Mouse (Mus musculus) midbrain, embryonic 15.5 days (tissue): ENCODE data around the gene Inf2. TPM values are rescaled to one million over a fixed set of nuclear protein-coding genes. Genes with fewer than 3 reads are reported as not detected.
A peak's percentile ranks its signal among the peaks of the same experiment; 100 is the strongest.

Experiments used
- ATAC-seq: fragments of 200-750 bp; cut with Nextera tagmentation; replicated peaks from 2 replicates; pipeline ENCODE4 v1.8.0; 2017; ENCODE audit warnings: moderate TSS enrichment
- H3K27ac ChIP-seq: fragments of 300-500 bp; sonication (generic); 2 replicates; pipeline ENCODE4 v1.5.1; 2015; ENCODE audit warnings: mild to moderate bottlenecking, inconsistent platforms
- H3K27me3 ChIP-seq: fragments of 300-500 bp; sonication (generic); replicated peaks from 2 replicates; pipeline ENCODE4 v1.6.1; 2015; ENCODE audit warnings: inconsistent platforms
- H3K36me3 ChIP-seq: fragments of 300-500 bp; sonication (generic); replicated peaks from 2 replicates; pipeline ENCODE4 v1.6.1; 2015; ENCODE audit warnings: inconsistent platforms
- H3K4me1 ChIP-seq: fragments of 300-500 bp; sonication (generic); 2 replicates; pipeline ENCODE4 v1.6.1; 2015; ENCODE audit warnings: inconsistent platforms
- H3K4me2 ChIP-seq: fragments of 300-500 bp; sonication (generic); 2 replicates; pipeline ENCODE4 v1.6.1; 2015; ENCODE audit warnings: inconsistent platforms, mild to moderate bottlenecking, moderate library complexity
- H3K4me3 ChIP-seq: fragments of 300-500 bp; sonication (generic); 2 replicates; pipeline ENCODE4 v1.5.1; 2015; ENCODE audit warnings: mild to moderate bottlenecking, inconsistent platforms
- H3K9ac ChIP-seq: fragments of 300-500 bp; sonication (generic); 2 replicates; pipeline ENCODE4 v1.6.1; 2015; ENCODE audit warnings: mild to moderate bottlenecking, inconsistent platforms
- H3K9me3 ChIP-seq: fragments of 300-500 bp; sonication (generic); 2 replicates; pipeline ENCODE4 v1.6.1; 2016; ENCODE audit warnings: inconsistent platforms
- WGBS: fragments of 180-500 bp; shearing (Covaris S2); methylation state at CpG from one replicate; pipeline ENCODE4 v1.1.7; 2015; ENCODE audit warnings: mixed read lengths; 5-methylcytosine and 5-hydroxymethylcytosine counted together
- polyA plus RNA-seq: library from polyadenylated mRNA; unstranded; fragments of >200 nt; fragmentation: Nextera tagmentation; extraction: Ambion mirVana; gene quantifications from 2 replicates; pipeline ENCODE4 v1.2.1, GENCODE M21; 2015

Inf2 gene
- polyA plus RNA-seq, 1 experiment from 2014 or later = 2.4 TPM

DNA sequence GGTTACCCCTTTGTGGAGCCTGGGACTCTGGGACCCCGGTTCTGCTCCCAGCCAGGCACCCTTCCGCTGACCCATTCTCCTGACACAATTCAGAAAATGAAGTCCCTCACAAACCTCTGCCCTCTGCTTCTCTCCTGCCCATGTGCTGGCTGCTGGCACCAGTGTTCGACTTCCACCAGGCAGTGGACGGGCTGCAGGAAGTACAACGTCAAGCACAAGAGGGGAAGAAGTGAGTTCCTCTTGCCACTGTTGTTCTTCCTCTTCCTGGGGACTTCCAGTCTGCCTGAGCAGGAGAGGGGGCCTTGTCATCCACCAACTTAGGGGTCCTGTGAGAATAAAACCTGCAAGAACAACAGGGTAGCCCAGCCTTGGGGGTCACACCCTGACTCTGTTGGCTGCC lies 44.3 kb downstream of the Inf2 start:
- Histone ChIP-seq H3K9me3 (no peaks in the 10 kb centered on the region), H3K9ac (no peak overlapping the region), H3K4me3 (no peak overlapping the region), H3K36me3 (no peaks in the 10 kb centered on the region), H3K4me2 (no peak overlapping the region), H3K27ac (no peak overlapping the region), H3K27me3 (no peaks in the 10 kb centered on the region), H3K4me1 (peaks cover 8% of the 10 kb centered on the region)
- no peak for ATAC-seq
- 88% methylated on average over 5 of the region's 5 CpGs for WGBS

DNA sequence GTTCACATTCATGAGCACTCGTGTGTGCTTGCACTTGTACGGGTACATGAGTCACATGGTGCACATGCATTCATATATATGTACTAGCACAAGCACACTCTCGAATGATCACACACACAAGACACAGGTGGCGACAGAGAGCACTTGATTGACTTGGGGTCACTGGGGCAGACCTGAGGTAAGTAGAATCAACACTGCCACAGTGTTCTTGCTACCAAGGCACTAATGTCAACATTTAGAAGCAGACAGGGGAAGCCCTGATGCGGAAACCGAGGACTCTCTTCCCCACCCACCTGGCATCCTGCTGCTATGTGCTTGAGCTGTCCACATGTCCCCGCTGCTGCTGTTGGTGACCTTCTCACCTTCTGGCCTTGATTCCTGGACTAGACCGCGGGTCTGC lies 45.1 kb downstream of the Inf2 start:
- H3K4me1 ChIP-seq = peaks cover 8% of the 10 kb centered on the region
- no peak overlapping the region for H3K4me2 ChIP-seq
- H3K9ac ChIP-seq = no peak overlapping the region
- no peaks in the 10 kb centered on the region for H3K36me3 ChIP-seq
- H3K27ac ChIP-seq = no peak overlapping the region
- ATAC-seq = no peak
- H3K4me3 ChIP-seq = no peak overlapping the region
- H3K9me3 ChIP-seq = no peaks in the 10 kb centered on the region
- no peaks in the 10 kb centered on the region for H3K27me3 ChIP-seq
- WGBS = 75% methylated on average over 9 of the region's 9 CpGs

- Histone ChIP-seq H3K27ac (no peak overlapping the region), H3K4me2 (no peak overlapping the region), H3K27me3 (no peaks in the 10 kb centered on the region), H3K4me3 (no peak overlapping the region), H3K9ac (no peak overlapping the region), H3K4me1 (peaks cover 6% of the 10 kb centered on the region), H3K36me3 (no peaks in the 10 kb centered on the region), H3K9me3 (no peaks in the 10 kb centered on the region)
- 89% methylated on average over 10 of the region's 10 CpGs for WGBS
- no peak for ATAC-seq
Observed at GRCm38 (mm10) chr12:112639526-112639925, 50.9 kb downstream of the Inf2 start.

- Histone ChIP-seq H3K27ac (no peak overlapping the region), H3K27me3 (no peaks in the 10 kb centered on the region), H3K4me3 (no peak overlapping the region), H3K9me3 (no peaks in the 10 kb centered on the region), H3K9ac (no peak overlapping the region), H3K4me1 (peaks cover 23% of the 10 kb centered on the region), H3K36me3 (no peaks in the 10 kb centered on the region), H3K4me2 (no peak overlapping the region)
- 94% methylated on average over 6 of the region's 6 CpGs for WGBS
- no peak for ATAC-seq
Observed at GRCm38 (mm10) chr12:112643126-112643525, 54.5 kb downstream of the Inf2 start.

- Histone ChIP-seq H3K4me1 (peaks cover 23% of the 10 kb centered on the region), H3K4me2 (peak within 1 kb of the TSS; percentile 62), H3K36me3 (peaks cover 7% of the 10 kb centered on the region; the same call in 1 of the 2 replicates), H3K27ac (peak within 1 kb of the TSS; percentile 74), H3K27me3 (no peaks in the 10 kb centered on the region), H3K9ac (peak within 1 kb of the TSS; percentile 57), H3K9me3 (no peaks in the 10 kb centered on the region), H3K4me3 (peak within 1 kb of the TSS; percentile 63)
- peak; percentile 96 for ATAC-seq
- 1% methylated on average over 46 of the region's 46 CpGs for WGBS
Observed at GRCm38 (mm10) chr12:112644180-112644854, 55.7 kb downstream of the Inf2 start, which contains the start of gene Siva1. Gene Siva1, plus strand, starts transcription at chr12:112644679.

DNA sequence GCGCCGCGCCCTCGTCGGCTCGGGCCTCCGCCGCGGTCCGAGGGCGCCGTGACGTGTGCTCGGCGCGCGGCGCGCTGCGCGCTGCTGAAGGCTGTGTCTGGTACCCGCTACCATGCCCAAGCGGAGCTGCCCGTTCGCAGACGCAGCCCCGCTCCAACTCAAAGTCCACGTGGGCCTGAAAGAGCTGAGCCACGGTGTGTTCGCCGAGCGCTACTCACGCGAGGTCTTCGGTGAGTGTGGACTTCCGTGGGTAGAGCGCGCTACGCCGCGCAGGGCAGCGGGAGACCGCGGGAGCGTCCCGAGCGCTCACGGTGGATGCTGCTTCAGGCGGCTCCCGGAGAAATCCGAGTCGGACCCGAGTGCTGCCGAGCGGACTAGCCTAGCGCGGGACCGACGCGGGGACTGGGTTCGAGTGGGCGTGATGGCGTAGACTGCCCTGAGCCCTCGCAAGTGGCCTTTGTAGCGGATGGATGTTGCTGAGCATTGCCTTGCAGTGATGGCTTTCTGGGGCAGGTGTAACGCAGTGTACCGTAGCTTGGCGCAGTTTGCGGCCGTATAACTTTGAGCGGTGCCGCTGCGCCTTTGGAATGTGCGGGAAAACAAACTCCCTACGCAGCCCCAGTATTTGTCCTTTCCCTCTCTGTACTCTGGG lies 56.4 kb downstream of the Inf2 start:
- under 1% methylated on average over 75 of the region's 75 CpGs for WGBS
- Histone ChIP-seq H3K27me3 (no peaks in the 10 kb centered on the region), H3K4me1 (peaks cover 23% of the 10 kb centered on the region), H3K4me3 (peak overlapping the region; percentile 63), H3K4me2 (peak overlapping the region; percentile 62), H3K36me3 (peaks cover 8% of the 10 kb centered on the region; the same call in 1 of the 2 replicates), H3K9me3 (no peaks in the 10 kb centered on the region), H3K27ac (peak overlapping the region; percentile 74), H3K9ac (peak overlapping the region; percentile 57)
- no peak; the same call in 1 of the 2 replicates for ATAC-seq

- peak overlapping the region; percentile 57; the same call in 1 of the 2 replicates for H3K9ac ChIP-seq
- H3K4me3 ChIP-seq = peak overlapping the region; percentile 63; the same call in 1 of the 2 replicates
- no peak overlapping the region for H3K27ac ChIP-seq
- WGBS = 55% methylated on average over 6 of the region's 6 CpGs
- no peak for ATAC-seq
- no peaks in the 10 kb centered on the region for H3K27me3 ChIP-seq
- H3K36me3 ChIP-seq = peaks cover 11% of the 10 kb centered on the region; the same call in 1 of the 2 replicates
- H3K4me2 ChIP-seq = peak overlapping the region; percentile 62
- H3K4me1 ChIP-seq = peaks cover 23% of the 10 kb centered on the region
- H3K9me3 ChIP-seq = no peaks in the 10 kb centered on the region
Observed at GRCm38 (mm10) chr12:112646139-112646538, 57.6 kb downstream of the Inf2 start.

- Histone ChIP-seq H3K9me3 (no peaks in the 10 kb centered on the region), H3K4me1 (peaks cover 23% of the 10 kb centered on the region), H3K27me3 (no peaks in the 10 kb centered on the region), H3K9ac (no peak overlapping the region), H3K27ac (no peak overlapping the region), H3K4me2 (no peak overlapping the region), H3K36me3 (peaks cover 11% of the 10 kb centered on the region; the same call in 1 of the 2 replicates), H3K4me3 (no peak overlapping the region)
- ATAC-seq = no peak
- WGBS = 93% methylated on average over 5 of the region's 5 CpGs
Observed at GRCm38 (mm10) chr12:112648081-112648480, 59.5 kb downstream of the Inf2 start.

DNA sequence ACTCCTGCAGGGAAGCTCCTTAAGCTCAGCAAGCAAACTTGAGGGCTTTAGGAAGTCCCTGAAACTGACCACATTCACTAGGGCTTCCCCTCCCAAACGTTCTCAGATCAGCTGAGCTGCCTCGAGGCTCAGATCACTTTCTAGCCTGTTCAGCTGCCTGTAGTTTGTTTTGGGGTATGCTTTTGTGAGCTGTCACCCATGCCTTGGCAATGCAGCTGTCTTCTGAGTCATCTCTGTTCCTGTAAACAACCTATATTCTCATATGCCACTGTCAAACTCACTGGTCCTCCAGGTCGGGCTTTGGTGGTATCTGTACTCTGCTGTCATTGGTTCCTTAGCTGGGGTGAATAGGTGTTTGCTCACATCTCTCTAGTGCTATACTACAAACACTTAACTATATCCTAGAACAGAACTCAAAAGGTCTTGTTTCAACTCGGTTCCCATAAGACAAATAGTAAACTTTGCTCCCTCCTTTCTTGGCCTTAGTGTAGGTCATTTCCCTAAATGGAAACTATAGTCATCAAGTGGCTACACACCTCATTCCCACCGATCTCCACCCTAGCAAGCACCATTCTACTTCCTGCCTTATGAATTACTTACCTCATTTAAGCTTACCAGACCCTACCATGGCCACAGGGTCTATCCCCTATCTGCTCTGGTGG lies 63.3 kb downstream of the Inf2 start:
- H3K4me1 ChIP-seq = peaks cover 4% of the 10 kb centered on the region; the same call in 1 of the 2 replicates
- WGBS = 79% methylated on average over 5 of the region's 5 CpGs
- no peaks in the 10 kb centered on the region for H3K9me3 ChIP-seq
- H3K36me3 ChIP-seq = peaks cover 26% of the 10 kb centered on the region
- no peak overlapping the region for H3K4me2 ChIP-seq
- H3K27me3 ChIP-seq = no peaks in the 10 kb centered on the region
- H3K9ac ChIP-seq = no peak overlapping the region
- H3K27ac ChIP-seq = no peak overlapping the region
- H3K4me3 ChIP-seq = no peak overlapping the region
- ATAC-seq = no peak

GRCm38 (mm10) chr12:112653157-112653824 lies 64.7 kb downstream of the Inf2 start:
- peak; percentile 45 for ATAC-seq
- Histone ChIP-seq H3K4me2 (no peak overlapping the region), H3K27ac (no peak overlapping the region), H3K4me1 (0 out of 2 replicates have a peak, but pooled peaks cover 4% of the 10 kb centered on the region), H3K27me3 (no peaks in the 10 kb centered on the region), H3K36me3 (peaks cover 38% of the 10 kb centered on the region), H3K9ac (no peak overlapping the region), H3K4me3 (no peak overlapping the region), H3K9me3 (no peaks in the 10 kb centered on the region)
- 49% methylated on average over 7 of the region's 7 CpGs for WGBS

DNA sequence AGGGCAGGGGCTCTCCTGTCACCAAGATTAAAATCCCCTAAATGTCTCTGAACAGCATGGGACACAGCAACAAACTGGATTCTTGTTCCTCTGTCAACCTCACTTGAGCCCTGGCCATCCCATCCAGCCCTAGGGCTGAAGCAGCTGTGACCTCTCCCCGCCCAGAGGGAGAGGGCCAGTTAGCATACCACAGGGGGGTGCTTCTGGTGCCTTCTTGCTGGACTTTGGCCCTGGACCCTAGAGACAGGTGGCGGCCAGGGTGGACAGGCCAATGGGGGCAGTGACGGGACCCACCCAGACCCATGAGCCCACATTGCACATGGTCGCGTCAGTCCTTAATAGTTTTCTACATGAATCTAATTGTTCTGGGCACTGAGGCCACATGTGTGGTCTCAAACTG lies 65.5 kb downstream of the Inf2 start:
- Histone ChIP-seq H3K4me3 (no peak overlapping the region), H3K9me3 (no peaks in the 10 kb centered on the region), H3K9ac (no peak overlapping the region), H3K4me2 (no peak overlapping the region), H3K36me3 (peaks cover 42% of the 10 kb centered on the region), H3K27me3 (no peaks in the 10 kb centered on the region), H3K27ac (no peak overlapping the region), H3K4me1 (0 out of 2 replicates have a peak, but pooled peaks cover 4% of the 10 kb centered on the region)
- ATAC-seq = no peak
- 87% methylated on average over 5 of the region's 5 CpGs for WGBS

- H3K9ac ChIP-seq = no peak overlapping the region
- H3K4me2 ChIP-seq = no peak overlapping the region
- no peak for ATAC-seq
- H3K4me3 ChIP-seq = no peak overlapping the region
- H3K27me3 ChIP-seq = no peaks in the 10 kb centered on the region
- peaks cover 40% of the 10 kb centered on the region for H3K36me3 ChIP-seq
- no peak overlapping the region for H3K27ac ChIP-seq
- H3K9me3 ChIP-seq = no peaks in the 10 kb centered on the region
- WGBS = 90% methylated on average over 7 of the region's 7 CpGs
- peaks cover 35% of the 10 kb centered on the region for H3K4me1 ChIP-seq
Observed at GRCm38 (mm10) chr12:112658619-112659018, 70.0 kb downstream of the Inf2 start.
